Mouse (Mus musculus): ENCODE results near the gene Mycbp. TPM values are rescaled to one million over a fixed set of nuclear protein-coding genes. Genes with fewer than 3 reads are reported as not detected.

Mycbp gene
- polyA plus RNA-seq, 1 experiment from 2014 or later = 90.3 TPM

DNA sequence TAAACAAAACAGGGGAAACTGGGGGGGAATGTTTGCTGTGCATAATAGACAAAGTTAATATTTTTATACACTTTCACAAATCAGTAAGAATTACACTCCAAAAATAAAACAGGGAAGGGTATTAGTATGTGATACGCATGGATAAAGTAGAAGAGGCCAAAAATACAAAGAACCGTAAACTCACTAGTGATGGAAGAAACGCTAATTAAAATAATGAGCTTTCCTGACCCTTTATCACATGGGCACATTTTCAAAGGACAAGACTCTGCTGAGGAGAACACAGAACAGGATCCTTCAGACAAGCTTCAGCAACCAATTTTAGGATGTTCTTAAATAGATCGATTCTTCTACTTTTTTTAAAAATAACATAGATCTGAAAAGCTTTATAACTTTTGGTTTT lies 42.1 kb downstream of the Mycbp start:
- H3K9ac ChIP-seq (ENCODE audit: low read length) = no peak overlapping the region

DNA sequence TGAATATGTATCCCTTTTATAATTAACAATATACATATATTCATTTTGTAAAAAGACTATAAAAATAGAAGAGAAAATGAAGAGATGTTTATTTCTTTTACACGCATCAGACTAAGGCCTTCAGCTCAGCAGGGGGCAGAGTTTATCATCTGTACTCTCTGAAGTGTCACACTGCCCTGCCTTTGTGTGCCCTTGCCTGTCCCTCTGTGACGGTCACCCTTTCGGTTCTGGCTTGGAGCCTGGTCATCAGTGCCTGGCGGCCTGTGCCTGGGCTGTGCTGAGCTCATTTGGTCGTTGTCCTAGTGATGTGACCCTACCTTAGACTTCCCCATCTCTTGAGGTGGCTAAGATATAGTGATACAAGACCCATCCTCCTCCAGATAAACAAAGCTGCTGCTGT lies 42.5 kb downstream of the Mycbp start:
- TF ChIP-seq EP300 (optimal IDR thresholded peaks at IDR 0.05) (no peak), CTCF (IDR thresholded peaks at IDR 0.05; ENCODE audit: low read depth) (no peak)
- no peak overlapping the region for H3K4me2 ChIP-seq (replicated peaks; ENCODE audit: low read depth)
- H3K9me3 ChIP-seq (ENCODE audit: control insufficient read depth, low read length) = no peaks in the 10 kb centered on the region
- H3K27me3 ChIP-seq (ENCODE audit: control insufficient read depth, insufficient read depth, low read length) = no peaks in the 10 kb centered on the region; the same call in 1 of the 2 replicates
- ATAC-seq (ENCODE audit: low FRiP score, low TSS enrichment) (no peak), DNase-seq (ENCODE audit: low spot score) (no peak)
- H3K9ac ChIP-seq (ENCODE audit: low read length) = no peak overlapping the region
- H3K4me1 ChIP-seq (replicated peaks; ENCODE audit: control insufficient read depth, insufficient read depth) = no peaks in the 10 kb centered on the region
- no peak overlapping the region for H3K4me3 ChIP-seq (ENCODE audit: low read depth, low read length)
- H3K27ac ChIP-seq (replicated peaks) = no peak overlapping the region
- WGBS = 49% methylated on average over 5 of the region's 5 CpGs
- no peaks in the 10 kb centered on the region for H3K36me3 ChIP-seq (ENCODE audit: control insufficient read depth, insufficient read depth, low read length)

More for the DNA sequence above, 42.1 kb downstream of the Mycbp start:
- H3K27me3 ChIP-seq (ENCODE audit: control insufficient read depth, insufficient read depth, low read length) = no peaks in the 10 kb centered on the region; the same call in 1 of the 2 replicates
- no peak overlapping the region for H3K4me2 ChIP-seq (replicated peaks; ENCODE audit: low read depth)
- H3K4me3 ChIP-seq (ENCODE audit: low read depth, low read length) = no peak overlapping the region
- DNase-seq (ENCODE audit: low spot score) (no peak), ATAC-seq (ENCODE audit: low FRiP score, low TSS enrichment) (no peak)
- 79% methylated on average over 4 of the region's 4 CpGs for WGBS
- H3K9me3 ChIP-seq (ENCODE audit: control insufficient read depth, low read length) = no peaks in the 10 kb centered on the region
- H3K4me1 ChIP-seq (replicated peaks; ENCODE audit: control insufficient read depth, insufficient read depth) = no peaks in the 10 kb centered on the region
- TF ChIP-seq CTCF (IDR thresholded peaks at IDR 0.05; ENCODE audit: low read depth) (no peak), EP300 (optimal IDR thresholded peaks at IDR 0.05) (no peak)
- H3K36me3 ChIP-seq (ENCODE audit: control insufficient read depth, insufficient read depth, low read length) = no peaks in the 10 kb centered on the region
- no peak overlapping the region for H3K27ac ChIP-seq (replicated peaks)

DNA sequence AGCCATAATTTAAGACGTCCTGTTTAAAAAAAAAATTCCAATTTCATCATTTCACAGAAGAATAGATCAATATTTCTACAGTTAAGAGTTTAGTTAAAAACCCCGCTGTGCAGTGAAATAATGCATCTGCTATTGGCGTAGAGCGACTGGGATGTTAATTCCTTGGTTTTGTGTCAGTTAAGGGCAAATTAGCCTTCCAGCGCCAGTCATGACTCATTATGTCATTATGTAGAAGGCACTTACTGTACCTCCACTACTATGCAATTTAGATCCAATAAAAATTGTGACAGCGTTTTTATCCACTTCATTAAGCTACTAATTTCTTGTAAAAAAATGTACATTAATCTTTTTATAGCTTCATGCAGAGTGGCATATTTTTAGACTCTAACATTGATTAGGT lies 44.3 kb downstream of the Mycbp start:
- 61% methylated on average over 6 of the region's 6 CpGs for WGBS
- no peak for ATAC-seq (ENCODE audit: low FRiP score, low TSS enrichment)
- Histone ChIP-seq H3K27ac (replicated peaks) (no peak overlapping the region), H3K4me3 (ENCODE audit: low read depth, low read length) (no peak overlapping the region), H3K4me2 (replicated peaks; ENCODE audit: low read depth) (no peak overlapping the region), H3K27me3 (ENCODE audit: control insufficient read depth, insufficient read depth, low read length) (no peaks in the 10 kb centered on the region; the same call in 1 of the 2 replicates), H3K36me3 (ENCODE audit: control insufficient read depth, insufficient read depth, low read length) (no peaks in the 10 kb centered on the region), H3K9me3 (ENCODE audit: control insufficient read depth, low read length) (no peaks in the 10 kb centered on the region), H3K4me1 (replicated peaks; ENCODE audit: control insufficient read depth, insufficient read depth) (no peaks in the 10 kb centered on the region), H3K9ac (ENCODE audit: low read length) (no peak overlapping the region)
- TF ChIP-seq EP300 (optimal IDR thresholded peaks at IDR 0.05) (no peak), CTCF (IDR thresholded peaks at IDR 0.05; ENCODE audit: low read depth) (no peak)
- DNase-seq (ENCODE audit: low spot score) = no peak

GRCm38 (mm10) chr4:123949649-123950048 lies 45.0 kb downstream of the Mycbp start:
- Histone ChIP-seq H3K36me3 (ENCODE audit: control insufficient read depth, insufficient read depth, low read length) (no peaks in the 10 kb centered on the region), H3K9ac (ENCODE audit: low read length) (no peak overlapping the region), H3K9me3 (ENCODE audit: control insufficient read depth, low read length) (no peaks in the 10 kb centered on the region), H3K27me3 (ENCODE audit: control insufficient read depth, insufficient read depth, low read length) (no peaks in the 10 kb centered on the region; the same call in 1 of the 2 replicates), H3K4me2 (replicated peaks; ENCODE audit: low read depth) (peak overlapping the region; percentile 29; the same call in 1 of the 2 replicates), H3K4me1 (replicated peaks; ENCODE audit: control insufficient read depth, insufficient read depth) (no peaks in the 10 kb centered on the region), H3K27ac (replicated peaks) (no peak overlapping the region), H3K4me3 (ENCODE audit: low read depth, low read length) (no peak overlapping the region)
- DNase-seq (ENCODE audit: low spot score) = peak; percentile 72
- peak; percentile 98 for ATAC-seq (ENCODE audit: low FRiP score, low TSS enrichment)
- WGBS = 56% methylated on average over 10 of the region's 10 CpGs
- TF ChIP-seq EP300 (optimal IDR thresholded peaks at IDR 0.05) = no peak

GRCm38 (mm10) chr4:123952059-123952458 lies 47.4 kb downstream of the Mycbp start:
- Histone ChIP-seq H3K27ac (replicated peaks) (no peak overlapping the region), H3K27me3 (ENCODE audit: control insufficient read depth, insufficient read depth, low read length) (no peaks in the 10 kb centered on the region; the same call in 1 of the 2 replicates), H3K4me1 (replicated peaks; ENCODE audit: control insufficient read depth, insufficient read depth) (peaks cover 5% of the 10 kb centered on the region; the same call in 1 of the 2 replicates), H3K9ac (ENCODE audit: low read length) (no peak overlapping the region), H3K36me3 (ENCODE audit: control insufficient read depth, insufficient read depth, low read length) (no peaks in the 10 kb centered on the region), H3K4me3 (ENCODE audit: low read depth, low read length) (no peak overlapping the region), H3K4me2 (replicated peaks; ENCODE audit: low read depth) (no peak overlapping the region), H3K9me3 (ENCODE audit: control insufficient read depth, low read length) (no peaks in the 10 kb centered on the region)
- DNase-seq (ENCODE audit: low spot score) = no peak
- WGBS = 42% methylated on average over 7 of the region's 8 CpGs
- no peak for ATAC-seq (ENCODE audit: low FRiP score, low TSS enrichment)
- TF ChIP-seq EP300 (optimal IDR thresholded peaks at IDR 0.05) = no peak
- no peak for TF ChIP-seq CTCF (IDR thresholded peaks at IDR 0.05; ENCODE audit: low read depth)

- peak overlapping the region; percentile 13; the same call in 1 of the 2 replicates for H3K4me3 ChIP-seq (ENCODE audit: low read depth, low read length)
- TF ChIP-seq EP300 (optimal IDR thresholded peaks at IDR 0.05) = no peak
- TF ChIP-seq CTCF (IDR thresholded peaks at IDR 0.05; ENCODE audit: low read depth) = peak; percentile 86
Observed at GRCm38 (mm10) chr4:123956703-123957491, 52.3 kb downstream of the Mycbp start.

More at GRCm38 (mm10) chr4:123956703-123957491, 52.3 kb downstream of the Mycbp start:
- Histone ChIP-seq H3K4me1 (replicated peaks; ENCODE audit: control insufficient read depth, insufficient read depth) (peaks cover 5% of the 10 kb centered on the region; the same call in 1 of the 2 replicates), H3K4me2 (replicated peaks; ENCODE audit: low read depth) (peak overlapping the region; percentile 47), H3K36me3 (ENCODE audit: control insufficient read depth, insufficient read depth, low read length) (no peaks in the 10 kb centered on the region), H3K27me3 (ENCODE audit: control insufficient read depth, insufficient read depth, low read length) (no peaks in the 10 kb centered on the region; the same call in 1 of the 2 replicates), H3K9me3 (ENCODE audit: control insufficient read depth, low read length) (no peaks in the 10 kb centered on the region), H3K27ac (replicated peaks) (no peak overlapping the region), H3K9ac (ENCODE audit: low read length) (no peak overlapping the region)
- WGBS = 3% methylated on average over 31 of the region's 31 CpGs
- peak; percentile 85 for DNase-seq (ENCODE audit: low spot score)
- ATAC-seq (ENCODE audit: low FRiP score, low TSS enrichment) = peak; percentile 76
